Mouse (Mus musculus): ENCODE measurements around the gene Plxna1. TPM values are rescaled to one million over a fixed set of nuclear protein-coding genes. Genes with fewer than 3 reads are reported as not detected.

Gene Plxna1
- total RNA-seq (2023) = 7.3 TPM

DNA sequence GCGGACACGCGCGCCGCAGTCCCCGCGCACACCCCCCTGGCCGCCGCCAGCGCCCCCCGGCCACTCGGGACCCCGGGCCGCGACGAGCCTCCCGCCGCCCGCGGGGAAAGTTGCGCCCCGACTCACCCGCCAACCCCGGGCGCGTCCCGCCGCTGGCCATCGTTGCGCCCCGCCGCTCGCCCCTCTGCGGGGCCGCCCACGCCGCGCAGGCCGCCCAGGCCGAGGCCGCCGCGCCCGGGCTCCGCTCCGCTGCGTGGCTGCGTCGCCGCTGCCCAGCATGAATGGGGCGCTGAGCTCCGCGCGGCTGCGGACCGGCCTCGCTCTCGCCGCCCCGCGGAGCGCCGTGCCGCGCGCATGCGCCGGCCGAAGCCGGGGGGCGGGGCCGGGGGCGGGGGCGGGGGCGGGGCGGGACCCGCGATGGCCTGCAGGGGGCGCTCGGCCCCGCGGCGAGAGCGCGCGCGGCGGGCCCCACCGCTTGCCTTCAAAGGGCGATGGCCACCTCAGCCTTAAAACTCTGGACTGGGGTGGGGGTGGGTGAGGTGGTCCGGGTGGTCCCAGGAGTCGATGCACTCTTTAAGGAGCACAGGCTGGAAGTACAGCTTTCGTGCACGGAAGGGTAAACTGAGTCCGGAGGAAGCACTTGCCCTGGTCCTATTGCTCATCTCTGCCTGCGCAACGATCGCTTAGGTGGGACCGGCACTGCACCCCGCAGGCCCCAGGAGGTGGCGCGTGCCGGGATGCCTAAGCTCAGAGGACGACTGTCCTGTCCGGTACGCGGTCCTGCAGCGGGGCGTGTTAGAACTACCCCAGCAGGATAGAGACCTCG is at the start of gene Plxna1:
Gene Plxna1 (minus strand): TSS at position 340 of the 826 bp plus-strand sequence.

Other genes starting within 250 kb of the Plxna1 start
- 2.4 TPM for gene Chchd6, start 233.0 kb upstream of the Plxna1 start, total RNA-seq (2023)

Data from CD8-positive naive resting alpha-beta T cell, adult 57 days (primary cell).